Mouse (Mus musculus) embryonic fibroblast, embryonic 13.5 days (primary cell): ENCODE measurements at regions not wholly inside any gene's neighbourhood (a gene's known extent, or its start where the extent isn't known, plus 50 kb on each side); places are given as distances from the start of the nearest gene placed in this dataset.

Experiments
- CTCF ChIP-seq: IDR thresholded peaks from 2 replicates; pipeline ENCODE4 v1.5.1; 2011; ENCODE audit warnings: mild to moderate bottlenecking, control low read depth, low read length, moderate library complexity, borderline replicate concordance; ENCODE audit not compliant: insufficient read depth
- POLR2A ChIP-seq: IDR thresholded peaks from 2 replicates; pipeline ENCODE4 v1.6.1; 2011; ENCODE audit warnings: low read depth, mild to moderate bottlenecking, control low read depth, low read length, moderate library complexity

GRCm38 (mm10) chr3:6051901-6052300 lies 301.3 kb downstream of the Gm8797 start:
- no peak for TF ChIP-seq CTCF
- no peak for TF ChIP-seq POLR2A
